Mouse (Mus musculus): ENCODE results near the gene St6gal1. TPM values are rescaled to one million over a fixed set of nuclear protein-coding genes. Genes with fewer than 3 reads are reported as not detected.

The St6gal1 gene
- total RNA-seq, 1 experiment: 7.2 TPM

GRCm38 (mm10) chr16:23275661-23276060, 51.1 kb downstream of the St6gal1 start:
- Histone ChIP-seq H3K36me3 (ENCODE audit: control insufficient read depth, insufficient read depth, low read length, poor library complexity, severe bottlenecking) (no peaks in the 10 kb centered on the region), H3K9ac (ENCODE audit: insufficient read depth, low read depth, low read length, poor library complexity, severe bottlenecking) (no peak overlapping the region), H3K4me1 (ENCODE audit: control insufficient read depth in 2 of 2, insufficient read depth in 2 of 2, low read length in 2 of 2, poor library complexity in 1 of 2) (peaks cover 0 to 23% of the 10 kb centered on the region in 2 experiments; a peak in 2 of 4 replicates), H3K9me3 (ENCODE audit: control insufficient read depth, insufficient read depth, low read depth, low read length) (no peaks in the 10 kb centered on the region), H3K4me3 (ENCODE audit: insufficient read depth in 1 of 2, low read depth in 1 of 2, low read length in 2 of 2, poor library complexity in 1 of 2, severe bottlenecking in 1 of 2) (no peak overlapping the region), H3K27ac (ENCODE audit: insufficient read depth, low read depth, low read length, poor library complexity, severe bottlenecking) (no peak overlapping the region)
- no peak for DNase-seq (ENCODE audit: low read depth, low spot score)
- TF ChIP-seq ZC3H11A (IDR thresholded peaks at IDR 0.05; ENCODE audit: borderline replicate concordance, low read depth, low read length) (no peak), MAFK (IDR thresholded peaks at IDR 0.05; ENCODE audit: insufficient read depth, low read depth, low read length) (no peak), ZNF384 (IDR thresholded peaks at IDR 0.05; ENCODE audit: low read depth, low read length) (no peak), HCFC1 (IDR thresholded peaks at IDR 0.05; ENCODE audit: borderline replicate concordance, insufficient read depth, low read length) (no peak), CHD2 (IDR thresholded peaks at IDR 0.05; ENCODE audit: low read depth, low read length) (no peak)
- in situ Hi-C loops (cut with MboI; ENCODE audit: low sequenced_read_pairs in 2 of 2, unreplicated experiment in 2 of 2): no loop called here

GRCm38 (mm10) chr16:23279879-23280741, 55.6 kb downstream of the St6gal1 start:
- DNase-seq (ENCODE audit: low read depth, low spot score): no peak
- in situ Hi-C loops (cut with MboI; ENCODE audit: low sequenced_read_pairs in 2 of 2, unreplicated experiment in 2 of 2): no loop called here

GRCm38 (mm10) chr16:23280742-23281090, 56.2 kb downstream of the St6gal1 start:
- no peak overlapping the region for H3K9ac ChIP-seq (ENCODE audit: insufficient read depth, low read depth, low read length, poor library complexity, severe bottlenecking)
- H3K27ac ChIP-seq (ENCODE audit: insufficient read depth, low read depth, low read length, poor library complexity, severe bottlenecking): no peak overlapping the region
- no peaks in the 10 kb centered on the region for H3K9me3 ChIP-seq (ENCODE audit: control insufficient read depth, insufficient read depth, low read depth, low read length)
- H3K4me3 ChIP-seq (ENCODE audit: insufficient read depth in 1 of 2, low read depth in 1 of 2, low read length in 2 of 2, poor library complexity in 1 of 2, severe bottlenecking in 1 of 2): no peak overlapping the region
- DNase-seq (ENCODE audit: low read depth, low spot score): no peak
- H3K36me3 ChIP-seq (ENCODE audit: control insufficient read depth, insufficient read depth, low read length, poor library complexity, severe bottlenecking): no peaks in the 10 kb centered on the region
- no peak for TF ChIP-seq MAFK (IDR thresholded peaks at IDR 0.05; ENCODE audit: insufficient read depth, low read depth, low read length)
- TF ChIP-seq ZC3H11A (IDR thresholded peaks at IDR 0.05; ENCODE audit: borderline replicate concordance, low read depth, low read length): no peak
- no peak for TF ChIP-seq HCFC1 (IDR thresholded peaks at IDR 0.05; ENCODE audit: borderline replicate concordance, insufficient read depth, low read length)
- TF ChIP-seq ZNF384 (IDR thresholded peaks at IDR 0.05; ENCODE audit: low read depth, low read length): no peak
- TF ChIP-seq CHD2 (IDR thresholded peaks at IDR 0.05; ENCODE audit: low read depth, low read length): no peak
- no peaks in the 10 kb centered on the region for H3K4me1 ChIP-seq (ENCODE audit: control insufficient read depth in 2 of 2, insufficient read depth in 2 of 2, low read length in 2 of 2, poor library complexity in 1 of 2)
- in situ Hi-C loops (cut with MboI; ENCODE audit: low sequenced_read_pairs in 2 of 2, unreplicated experiment in 2 of 2): no loop called here

More at GRCm38 (mm10) chr16:23279879-23280741, 55.6 kb downstream of the St6gal1 start:
- no peaks in the 10 kb centered on the region for H3K36me3 ChIP-seq (ENCODE audit: control insufficient read depth, insufficient read depth, low read length, poor library complexity, severe bottlenecking)
- no peaks in the 10 kb centered on the region for H3K9me3 ChIP-seq (ENCODE audit: control insufficient read depth, insufficient read depth, low read depth, low read length)
- no peak overlapping the region for H3K27ac ChIP-seq (ENCODE audit: insufficient read depth, low read depth, low read length, poor library complexity, severe bottlenecking)
- H3K4me3 ChIP-seq (ENCODE audit: insufficient read depth in 1 of 2, low read depth in 1 of 2, low read length in 2 of 2, poor library complexity in 1 of 2, severe bottlenecking in 1 of 2): no peak overlapping the region
- TF ChIP-seq ZNF384 (IDR thresholded peaks at IDR 0.05; ENCODE audit: low read depth, low read length): no peak
- TF ChIP-seq MAFK (IDR thresholded peaks at IDR 0.05; ENCODE audit: insufficient read depth, low read depth, low read length): no peak
- no peak for TF ChIP-seq CHD2 (IDR thresholded peaks at IDR 0.05; ENCODE audit: low read depth, low read length)
- TF ChIP-seq HCFC1 (IDR thresholded peaks at IDR 0.05; ENCODE audit: borderline replicate concordance, insufficient read depth, low read length): no peak
- TF ChIP-seq ZC3H11A (IDR thresholded peaks at IDR 0.05; ENCODE audit: borderline replicate concordance, low read depth, low read length): no peak
- no peaks in the 10 kb centered on the region for H3K4me1 ChIP-seq (ENCODE audit: control insufficient read depth in 2 of 2, insufficient read depth in 2 of 2, low read length in 2 of 2, poor library complexity in 1 of 2)
- H3K9ac ChIP-seq (ENCODE audit: insufficient read depth, low read depth, low read length, poor library complexity, severe bottlenecking): no peak overlapping the region

- TF ChIP-seq MAFK (IDR thresholded peaks at IDR 0.05; ENCODE audit: insufficient read depth, low read depth, low read length) (no peak), ZNF384 (IDR thresholded peaks at IDR 0.05; ENCODE audit: low read depth, low read length) (no peak), ZC3H11A (IDR thresholded peaks at IDR 0.05; ENCODE audit: borderline replicate concordance, low read depth, low read length) (no peak), CHD2 (IDR thresholded peaks at IDR 0.05; ENCODE audit: low read depth, low read length) (no peak), HCFC1 (IDR thresholded peaks at IDR 0.05; ENCODE audit: borderline replicate concordance, insufficient read depth, low read length) (no peak)
- Histone ChIP-seq H3K36me3 (ENCODE audit: control insufficient read depth, insufficient read depth, low read length, poor library complexity, severe bottlenecking) (no peaks in the 10 kb centered on the region), H3K27ac (ENCODE audit: insufficient read depth, low read depth, low read length, poor library complexity, severe bottlenecking) (no peak overlapping the region), H3K4me3 (ENCODE audit: insufficient read depth in 1 of 2, low read depth in 1 of 2, low read length in 2 of 2, poor library complexity in 1 of 2, severe bottlenecking in 1 of 2) (no peak overlapping the region), H3K9ac (ENCODE audit: insufficient read depth, low read depth, low read length, poor library complexity, severe bottlenecking) (no peak overlapping the region), H3K9me3 (ENCODE audit: control insufficient read depth, insufficient read depth, low read depth, low read length) (no peaks in the 10 kb centered on the region), H3K4me1 (ENCODE audit: control insufficient read depth in 2 of 2, insufficient read depth in 2 of 2, low read length in 2 of 2, poor library complexity in 1 of 2) (no peaks in the 10 kb centered on the region)
- in situ Hi-C loops (cut with MboI; ENCODE audit: low sequenced_read_pairs in 2 of 2, unreplicated experiment in 2 of 2): no loop called here
- DNase-seq (ENCODE audit: low read depth, low spot score): no peak
Observed at GRCm38 (mm10) chr16:23282241-23282640, 57.7 kb downstream of the St6gal1 start.
